Mouse (Mus musculus) cerebellum, adult 18-20 months (tissue): ENCODE measurements around the gene Gm11011.

Experiments
- DNase-seq, 2 experiments: peaks; one replicate each; pipeline ENCODE4 v3.0.0; 2021

Gene Gm11011

GRCm38 (mm10) chr2:169586688-169587087 is 857 bp downstream of the Gm11011 start:
- DNase-seq: no peak

- DNase-seq: no peak
Measured at GRCm38 (mm10) chr2:169585631-169586285, 1.8 kb downstream of the Gm11011 start.

DNA sequence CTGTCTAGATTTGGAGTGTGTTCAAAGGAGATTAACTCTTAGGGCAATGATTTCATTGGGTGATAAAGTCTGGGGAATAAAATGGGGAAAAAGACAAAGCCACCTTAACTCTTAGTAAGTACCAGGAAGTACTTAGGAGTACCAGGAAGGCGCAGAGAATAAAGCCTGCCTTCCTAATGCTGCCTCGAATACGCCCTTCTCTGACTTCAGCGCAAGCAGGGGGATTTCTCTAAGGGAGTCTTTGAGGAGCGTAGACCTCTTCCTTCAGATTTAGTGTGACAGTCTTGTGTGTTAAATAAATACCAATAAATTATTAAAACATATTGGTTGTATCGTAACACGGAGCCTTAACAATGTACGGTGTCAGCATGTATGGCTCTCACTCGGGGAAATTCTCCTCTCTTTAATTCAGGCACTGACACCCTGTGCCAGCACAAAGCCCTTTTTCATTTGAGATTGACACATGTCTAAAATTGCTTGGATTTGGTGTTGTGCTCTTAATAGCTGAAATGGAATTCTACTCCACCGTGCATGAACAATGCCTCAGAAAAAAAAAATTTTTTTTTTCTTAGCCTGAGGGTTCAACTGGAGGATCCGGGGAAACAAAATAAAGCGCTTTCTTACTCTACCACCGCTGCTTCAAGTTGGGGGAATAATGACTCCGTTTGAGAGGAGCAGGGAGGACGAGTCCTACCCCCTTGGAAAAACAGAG is 2.6 kb downstream of the Gm11011 start:
- DNase-seq: no peak

DNA sequence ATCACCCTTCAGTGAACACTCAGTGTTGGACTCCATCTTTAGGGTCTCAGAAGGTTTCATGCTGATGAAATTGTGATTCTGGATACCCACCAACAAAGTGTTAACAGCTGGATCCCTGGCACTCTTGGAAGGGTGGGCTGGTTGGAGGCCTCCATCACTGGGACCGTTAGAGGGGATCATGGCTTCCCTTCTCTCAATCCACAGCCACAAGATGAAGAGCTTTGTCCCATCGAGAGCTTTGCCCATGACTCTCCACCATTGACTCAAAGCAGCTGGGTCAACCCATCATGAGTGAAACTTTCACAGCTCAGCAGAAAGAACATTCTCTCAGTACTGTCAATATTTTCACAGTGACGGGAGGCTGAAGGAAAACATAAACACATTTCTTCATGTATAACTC is 4.1 kb downstream of the Gm11011 start:
- DNase-seq: no peak

GRCm38 (mm10) chr2:169577508-169578196 is 9.9 kb downstream of the Gm11011 start:
- no peak for DNase-seq

GRCm38 (mm10) chr2:169570063-169570462 is 17.5 kb downstream of the Gm11011 start:
- DNase-seq: no peak

GRCm38 (mm10) chr2:169566159-169566558 is 21.4 kb downstream of the Gm11011 start:
- no peak for DNase-seq

DNA sequence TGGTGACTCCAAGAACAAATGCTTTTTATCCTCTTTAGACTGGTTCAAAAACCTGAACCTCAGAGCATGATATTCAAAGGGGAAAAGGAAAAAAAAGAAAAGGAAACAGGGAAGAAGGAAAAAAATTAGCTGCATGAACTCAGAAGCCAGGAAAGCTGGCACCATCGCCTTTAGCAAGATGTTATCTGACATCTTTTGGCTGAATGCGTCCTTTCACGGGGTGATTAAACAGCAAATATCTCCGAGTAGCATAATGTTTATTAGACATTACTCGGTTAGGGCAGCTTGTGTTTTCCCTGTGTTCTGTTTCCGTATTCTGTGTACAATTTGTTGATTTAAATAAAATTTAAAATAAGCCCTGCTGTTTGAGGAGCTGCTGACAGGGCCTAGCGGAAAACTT is 21.8 kb downstream of the Gm11011 start:
- no peak for DNase-seq

DNA sequence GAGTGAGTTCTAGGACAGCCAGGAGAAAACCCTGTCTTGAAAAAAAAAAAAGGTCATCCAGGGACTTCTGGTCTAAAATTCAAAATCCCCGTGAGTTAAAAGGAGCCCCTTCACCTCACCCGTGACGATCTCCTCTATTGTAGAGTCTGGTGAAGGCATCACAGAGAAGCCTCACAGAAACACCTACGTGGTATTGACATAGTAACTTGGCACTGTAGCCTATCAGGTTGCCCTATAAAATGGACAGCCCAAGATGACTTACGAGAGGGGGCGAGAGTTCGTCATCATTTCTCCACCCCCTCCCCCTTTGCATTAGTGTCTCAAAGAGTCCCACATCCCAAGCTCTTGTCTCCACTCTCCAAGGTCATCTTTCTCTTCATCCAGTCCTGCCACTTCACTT is 41.9 kb downstream of the Gm11011 start:
- no peak for DNase-seq

DNA sequence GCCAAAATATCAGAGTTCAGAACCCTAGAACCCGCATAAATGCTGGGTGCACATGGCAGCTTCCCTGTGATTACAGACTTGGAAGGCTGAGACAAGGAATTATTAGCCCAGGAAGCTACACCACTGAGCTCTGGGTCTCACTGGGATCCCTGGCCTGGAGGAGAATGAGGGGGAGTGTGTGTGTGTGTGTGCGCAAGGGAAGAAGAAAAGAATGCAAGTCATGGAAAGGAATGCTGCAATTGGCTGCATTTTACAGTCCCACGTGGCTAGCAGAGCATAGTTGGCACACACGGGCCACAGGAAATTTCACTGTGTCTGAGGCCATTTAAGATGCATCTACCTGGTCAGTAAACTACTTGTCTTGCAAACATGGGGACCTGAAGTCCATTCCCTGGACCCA is 48.6 kb downstream of the Gm11011 start:
- no peak for DNase-seq
